Mouse (Mus musculus) kidney, adult 18-20 months (tissue): ENCODE measurements at regions not wholly inside any gene's neighbourhood (a gene's known extent, or its start where the extent isn't known, plus 50 kb on each side); places are given as distances from the start of the nearest gene placed in this dataset.

Experiments used
- DNase-seq: peaks from one replicate; pipeline ENCODE4 v3.0.0; 2021

DNA sequence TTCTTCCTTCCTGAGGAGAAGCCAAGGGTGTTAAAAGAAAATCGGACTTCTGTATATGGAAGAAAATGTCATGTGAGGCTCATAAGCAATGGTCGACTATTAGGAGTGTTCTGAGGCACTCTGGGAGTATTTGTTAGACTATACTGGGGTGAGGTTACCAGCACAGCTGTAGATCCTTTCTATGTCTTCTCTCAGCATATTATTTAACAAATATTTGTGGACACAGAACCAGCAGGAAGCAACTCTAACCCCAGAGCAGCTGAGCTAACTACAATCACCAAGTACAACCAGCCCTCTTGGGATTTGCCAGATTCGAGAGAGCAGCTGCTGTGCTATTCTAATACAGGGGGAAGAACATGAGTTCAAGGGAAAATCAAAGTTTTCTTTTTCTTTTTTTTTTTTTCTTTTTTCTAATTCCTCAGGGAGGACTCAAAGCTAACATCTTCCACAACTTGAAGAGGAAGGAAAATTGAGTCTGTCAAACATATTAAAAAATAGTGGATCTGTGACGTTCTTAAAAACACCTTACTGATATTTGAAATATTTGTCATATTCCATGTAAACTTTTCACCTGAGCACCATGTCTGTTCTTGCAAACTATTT, 933.3 kb upstream of the Cited2 start:
- DNase-seq: no peak

DNA sequence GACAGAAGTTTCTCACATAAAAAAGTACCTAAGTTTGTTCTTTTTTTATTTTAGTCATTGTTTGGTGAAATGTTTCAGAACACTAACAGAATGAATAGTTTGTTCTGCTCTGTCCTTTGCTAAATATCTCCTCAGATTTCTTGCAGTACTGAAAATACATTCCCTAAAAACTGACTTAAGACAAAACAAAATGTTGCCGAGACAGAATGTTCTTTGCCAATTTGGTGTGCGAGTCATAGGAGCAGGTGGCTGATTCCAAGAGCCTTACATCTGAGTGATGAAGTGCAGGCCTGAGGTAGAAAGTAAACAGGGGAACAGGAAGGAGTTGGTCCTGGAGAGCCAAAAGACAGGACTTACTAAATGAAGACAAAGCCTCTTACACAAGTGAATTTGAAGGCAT, 919.0 kb upstream of the Cited2 start:
- DNase-seq: no peak

DNA sequence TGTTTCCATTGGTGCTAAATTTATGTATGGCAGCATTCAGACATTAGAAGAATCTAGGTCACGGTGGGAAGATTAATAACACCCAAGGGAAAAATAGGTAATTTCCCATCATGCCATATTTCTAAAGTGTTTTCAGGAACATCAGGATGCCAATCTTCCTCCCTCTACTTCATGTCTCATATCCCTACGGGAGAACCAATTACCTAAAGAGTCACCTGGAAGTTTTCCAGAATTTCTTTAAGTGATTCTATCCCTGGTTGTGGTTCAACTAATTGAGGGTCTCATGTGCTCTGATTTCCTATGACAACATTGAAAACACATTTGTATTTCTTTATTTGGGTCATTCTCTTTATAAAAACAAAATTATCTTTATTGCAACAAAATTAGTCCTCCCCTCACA, 912.3 kb upstream of the Cited2 start:
- DNase-seq: no peak

DNA sequence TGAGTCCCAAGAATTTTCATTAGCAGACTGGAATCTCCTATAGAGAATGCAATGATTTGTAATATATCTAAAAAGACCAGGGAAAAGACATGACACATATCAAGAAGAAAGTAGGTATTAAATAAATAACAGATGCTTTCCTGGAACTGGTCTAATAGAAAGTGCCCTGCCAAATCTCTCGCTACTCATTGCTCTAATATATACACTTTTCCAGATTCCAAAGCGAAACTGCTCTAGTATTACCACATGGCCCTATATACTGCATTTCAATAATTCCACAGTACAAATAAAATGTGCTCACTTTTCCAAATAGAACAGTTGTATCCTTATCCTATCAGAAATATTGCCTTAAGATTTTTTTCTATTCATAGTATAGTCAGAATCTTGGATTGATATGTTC, 909.0 kb upstream of the Cited2 start:
- no peak for DNase-seq

DNA sequence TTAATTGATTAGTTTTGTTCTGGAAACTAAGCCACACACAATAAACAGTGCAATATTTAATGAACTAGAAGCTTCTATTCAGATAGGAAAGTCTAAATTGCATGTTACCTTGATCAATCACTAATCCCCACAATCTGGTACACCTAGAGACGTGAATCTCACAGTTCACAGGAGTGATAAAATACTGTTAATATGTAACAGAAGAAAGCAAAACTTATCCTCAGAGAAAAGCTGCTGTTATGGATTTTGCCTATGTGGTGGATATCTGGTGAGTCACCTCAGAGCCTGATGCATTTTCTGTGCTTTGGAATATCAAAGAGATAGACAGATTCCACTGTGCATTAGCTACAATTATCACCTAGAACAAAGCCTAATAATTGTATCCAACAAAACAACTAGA, 861.5 kb upstream of the Cited2 start:
- no peak for DNase-seq

DNA sequence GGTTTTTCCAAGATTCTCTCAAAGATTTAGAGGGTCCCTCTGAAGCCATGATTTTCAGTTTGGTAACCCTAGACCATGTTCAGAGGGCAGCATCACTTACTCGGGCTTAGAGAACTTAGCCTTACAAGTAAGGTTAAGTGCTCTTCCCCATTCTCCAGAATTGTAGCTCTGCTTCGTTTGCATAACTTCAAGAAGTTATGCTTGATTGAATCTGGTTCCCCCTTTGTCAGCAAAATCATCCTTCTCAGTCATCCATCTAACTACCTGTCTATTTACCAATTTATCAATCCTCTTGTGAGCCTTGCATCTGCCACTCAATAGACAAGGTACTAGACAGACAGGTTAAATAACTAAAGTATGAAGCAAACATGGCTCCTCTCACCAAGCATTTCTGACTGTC, 856.1 kb upstream of the Cited2 start:
- no peak for DNase-seq

DNA sequence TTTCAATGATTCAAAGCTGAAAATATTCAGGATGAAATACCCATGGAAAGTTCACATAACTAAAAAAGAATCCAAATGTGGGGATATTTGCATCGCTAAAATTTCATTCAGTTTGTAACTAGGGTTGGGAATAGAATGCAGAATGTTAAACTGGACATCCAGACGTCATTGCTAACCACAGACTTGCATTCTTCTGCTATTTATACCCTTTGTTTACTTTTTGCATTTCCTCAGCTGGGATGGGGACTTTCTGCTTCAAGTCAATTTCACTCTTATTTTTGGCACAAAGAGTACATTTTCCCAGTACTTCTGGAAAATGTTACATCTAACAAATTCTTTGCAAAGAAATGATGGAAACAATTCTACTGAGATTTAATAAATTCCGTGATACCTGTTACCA, 848.9 kb upstream of the Cited2 start:
- DNase-seq: no peak

DNA sequence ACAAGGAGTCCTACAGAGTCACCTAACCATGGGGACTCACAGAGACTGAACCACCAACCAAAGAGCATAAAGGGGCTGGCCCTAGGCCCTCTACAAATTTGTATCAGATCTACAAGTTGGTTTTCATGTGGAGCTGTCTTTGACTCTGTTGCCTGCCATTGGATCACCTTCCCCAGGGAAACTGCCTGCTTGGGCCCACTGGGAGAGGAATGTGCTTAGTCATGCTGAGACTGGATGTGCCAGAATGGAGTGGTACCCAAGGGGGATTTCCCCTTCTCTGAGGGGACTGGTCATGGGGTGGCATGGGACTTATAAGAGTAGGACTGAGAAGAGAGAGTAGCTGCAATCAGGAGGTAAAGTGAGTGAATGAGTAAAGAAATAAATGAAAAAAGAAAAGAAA, 844.8 kb upstream of the Cited2 start:
- DNase-seq: no peak

DNA sequence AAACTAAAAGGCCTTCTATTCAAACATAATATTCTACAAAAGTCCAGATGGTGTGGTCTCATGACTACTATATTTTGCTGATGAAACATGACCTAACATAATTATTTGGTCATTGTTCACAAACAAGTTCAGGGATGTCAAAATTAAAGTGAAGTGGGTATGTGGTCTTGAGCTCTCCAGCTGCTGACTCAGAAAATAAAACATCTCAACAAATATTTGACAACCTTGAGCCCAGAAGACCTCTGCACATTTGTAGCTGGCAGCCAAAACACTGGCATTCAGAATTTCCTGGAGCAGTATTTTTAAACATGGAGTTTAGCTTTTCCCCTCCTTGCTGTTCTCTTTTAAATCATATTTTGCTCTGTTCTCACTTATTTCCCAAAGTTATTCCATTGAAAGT, 829.7 kb upstream of the Cited2 start:
- DNase-seq: no peak

DNA sequence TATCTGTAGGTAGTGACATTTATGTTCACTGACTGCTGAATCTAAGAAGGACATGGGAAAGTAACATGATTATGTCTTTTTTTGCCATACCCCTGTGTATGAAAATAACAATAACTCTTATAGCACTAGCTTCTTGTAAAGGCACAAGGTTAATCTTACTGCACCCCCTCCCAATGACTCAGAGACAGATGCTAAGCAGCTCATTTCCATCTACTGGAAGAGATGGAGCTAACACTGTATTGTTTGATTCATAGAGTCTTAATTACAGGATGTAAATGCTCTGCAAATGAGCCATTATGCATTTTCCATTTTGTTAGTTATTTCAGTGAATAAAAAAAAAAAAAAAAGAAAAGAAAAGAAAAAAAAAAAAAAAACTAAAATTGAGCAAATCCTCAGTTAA, 827.7 kb upstream of the Cited2 start:
- no peak for DNase-seq

DNA sequence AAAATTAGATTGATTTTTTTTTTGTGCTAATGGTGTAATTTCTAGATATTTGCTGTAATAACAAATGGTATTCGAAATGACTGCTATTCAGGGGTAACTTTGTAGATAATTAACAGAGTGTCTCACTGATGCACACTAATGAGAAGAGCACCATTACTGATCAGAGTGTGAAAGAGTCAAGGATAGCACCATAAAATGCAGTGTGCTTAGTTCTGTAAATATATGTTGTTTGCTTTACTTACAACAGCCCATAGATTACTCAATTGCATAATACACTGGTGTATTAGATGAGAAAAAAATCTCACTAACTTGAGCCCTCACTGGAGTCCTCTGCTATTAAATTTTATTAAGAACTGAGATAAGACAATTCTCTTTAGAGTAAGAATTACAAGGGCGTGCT, 800.1 kb upstream of the Cited2 start:
- DNase-seq: no peak

DNA sequence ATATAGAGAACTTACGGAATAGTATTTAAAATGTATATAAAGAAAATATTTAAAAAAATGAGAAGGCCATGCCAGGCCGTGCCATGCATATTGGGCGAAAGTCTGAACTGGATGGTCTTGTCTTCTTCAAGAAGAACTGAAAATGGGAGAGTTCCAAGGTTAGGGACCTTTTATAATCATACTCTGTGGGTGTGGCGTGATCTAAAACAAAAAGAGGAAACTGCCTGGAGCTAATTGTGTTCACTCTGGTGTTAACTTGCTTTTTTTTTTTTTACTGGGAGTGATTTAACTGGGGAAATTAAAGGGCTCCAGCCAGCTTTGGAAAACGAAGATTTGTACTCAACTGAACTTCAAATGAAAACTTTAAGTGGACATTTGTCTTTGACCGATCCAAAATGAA, 799.2 kb upstream of the Cited2 start:
- no peak for DNase-seq

DNA sequence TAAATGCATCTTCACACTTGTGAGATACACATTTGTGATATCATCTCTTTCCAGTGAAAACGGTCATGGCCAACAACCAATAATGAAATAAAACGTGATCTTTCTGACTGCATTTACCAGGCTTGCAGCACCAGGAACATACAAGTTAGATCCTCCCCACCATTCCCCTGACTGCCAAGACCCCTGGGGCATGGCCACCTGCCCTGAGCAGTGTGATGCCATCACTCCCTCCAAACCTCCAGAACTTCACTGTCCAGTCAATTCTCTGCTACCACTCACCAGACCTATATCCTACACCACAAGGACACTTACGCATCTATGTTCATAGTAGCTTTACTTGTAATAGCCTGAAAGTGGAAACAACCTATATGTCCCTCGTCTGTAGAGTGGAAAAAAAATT, 785.3 kb upstream of the Cited2 start:
- DNase-seq: no peak

DNA sequence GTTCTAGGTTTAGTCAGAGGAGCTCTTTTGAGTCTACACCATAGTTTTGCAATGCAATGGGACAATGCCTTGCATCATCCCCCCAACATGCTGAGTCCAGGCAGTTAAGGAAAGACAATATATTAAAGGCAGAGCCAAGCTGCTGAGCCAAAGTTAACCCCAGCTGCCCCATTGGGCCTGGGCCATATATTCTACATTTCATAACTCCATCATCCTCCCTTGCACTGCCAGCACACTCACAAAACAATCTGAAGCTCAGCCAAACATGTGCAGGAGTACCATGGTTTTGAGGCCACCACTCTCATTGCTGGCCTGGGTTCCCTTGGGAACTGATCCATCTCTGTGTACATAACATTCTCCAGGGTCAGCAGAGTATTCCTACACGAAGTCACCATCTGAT, 771.4 kb upstream of the Cited2 start:
- DNase-seq: no peak

DNA sequence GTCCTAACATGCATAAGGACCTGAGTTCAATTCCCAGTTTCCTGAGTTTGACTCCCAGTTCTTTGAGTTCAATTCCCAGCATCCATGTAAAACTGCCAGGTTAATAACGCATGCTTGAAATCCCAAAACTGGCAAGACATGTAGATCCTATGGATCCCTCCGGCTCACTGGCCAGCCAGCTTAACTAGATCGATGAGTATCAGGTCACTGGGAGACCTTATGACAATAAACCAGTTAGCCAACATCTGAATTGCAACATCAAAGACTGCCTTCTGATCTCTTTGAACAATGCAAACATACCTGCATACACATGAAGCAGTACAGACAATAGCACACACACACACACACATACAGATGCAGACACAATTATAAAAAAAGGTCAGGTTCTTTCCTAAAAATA, 762.0 kb upstream of the Cited2 start:
- no peak for DNase-seq

DNA sequence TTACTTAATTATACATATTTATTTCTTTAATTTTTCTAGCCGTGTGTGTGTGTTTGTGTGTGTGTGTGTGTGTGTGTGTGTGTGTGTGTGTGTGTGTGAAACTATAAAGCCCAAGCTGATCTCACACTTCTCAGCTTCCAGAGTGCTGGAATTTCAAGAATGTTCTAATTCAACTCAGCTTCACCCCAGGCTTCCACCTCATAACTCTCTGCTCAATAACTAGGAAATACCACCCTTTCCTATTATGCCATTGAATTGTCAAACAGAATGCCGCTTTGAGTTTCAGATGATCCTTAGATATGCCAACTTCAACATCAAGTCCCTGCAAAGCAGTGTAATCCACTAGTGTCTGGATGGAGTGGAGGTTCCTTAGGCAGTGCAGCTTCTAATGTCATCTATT, 760.6 kb upstream of the Cited2 start:
- no peak for DNase-seq

DNA sequence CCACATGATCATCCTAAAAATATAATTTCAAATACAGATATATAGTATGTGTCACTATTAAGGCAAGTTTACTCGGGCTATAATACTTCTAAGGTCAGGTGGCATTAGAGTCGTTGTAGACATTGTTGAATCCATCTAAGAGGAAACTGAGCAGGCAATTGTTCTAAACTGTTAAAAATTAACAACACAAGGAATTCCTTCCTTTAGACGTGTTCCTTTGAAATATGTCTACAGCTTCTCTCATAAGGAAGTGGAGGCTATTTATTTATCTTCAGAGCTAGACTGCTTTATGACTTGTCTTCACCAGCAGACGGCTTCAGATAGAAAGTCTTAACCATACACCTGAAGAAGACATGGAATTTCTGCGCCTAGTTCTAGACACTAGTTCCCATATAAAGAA, 744.2 kb upstream of the Cited2 start:
- no peak for DNase-seq

DNA sequence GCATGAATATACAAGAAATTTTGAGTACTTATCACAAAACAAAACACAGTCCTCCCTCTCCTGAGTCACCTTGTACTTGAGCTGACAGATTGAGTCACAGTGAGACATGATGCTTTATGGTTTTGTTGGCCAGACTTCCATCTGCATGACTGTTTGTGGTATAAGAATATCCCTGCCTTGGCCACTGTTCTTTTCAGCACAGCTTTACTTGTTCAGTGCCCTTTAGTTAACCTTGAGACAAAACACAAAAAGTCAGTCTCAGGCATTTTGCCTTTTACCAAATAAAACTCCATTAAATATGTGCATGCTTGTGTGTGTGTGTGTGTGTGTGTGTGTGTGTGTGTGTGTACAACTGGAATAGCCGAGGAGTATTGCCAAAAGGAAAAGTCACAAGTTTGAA, 732.8 kb upstream of the Cited2 start:
- no peak for DNase-seq

DNA sequence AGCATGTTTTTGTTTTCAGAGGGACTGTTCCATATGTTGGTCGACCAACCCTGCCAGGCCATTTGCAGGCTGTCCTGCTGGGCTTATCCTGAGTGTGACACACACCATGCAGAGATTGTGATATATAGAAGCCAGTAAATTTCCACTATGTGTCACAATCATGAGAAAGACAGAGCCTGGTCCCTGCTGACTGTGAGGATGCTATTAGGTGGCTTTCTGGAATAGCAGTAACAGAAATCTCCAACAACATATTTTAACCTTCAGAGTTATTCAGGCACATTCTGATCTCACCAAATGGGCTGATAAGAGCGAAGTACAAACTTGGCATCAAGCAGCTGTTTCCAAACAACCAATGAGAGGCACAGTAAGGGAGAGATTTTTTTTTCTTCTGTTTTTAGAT, 729.2 kb upstream of the Cited2 start:
- DNase-seq: peak; percentile 3

DNA sequence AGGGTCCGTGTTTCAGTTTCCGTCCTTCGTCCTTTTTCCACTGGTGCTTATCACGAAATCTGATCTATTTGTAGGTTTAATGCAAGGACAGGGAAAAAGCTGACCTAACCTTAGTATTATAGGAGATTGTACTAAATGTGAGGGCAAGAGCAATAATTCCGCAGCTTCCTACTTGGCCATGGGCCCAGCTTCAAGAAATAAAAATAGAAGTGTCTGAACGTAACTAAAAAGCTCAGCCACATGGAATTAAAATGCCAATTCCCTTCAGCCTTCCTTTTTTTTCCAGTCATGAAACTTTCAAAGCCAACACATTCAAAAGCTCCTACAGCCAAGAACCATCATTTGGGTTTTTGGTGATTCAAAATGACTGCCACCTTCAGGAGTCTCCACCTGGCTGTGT, 728.5 kb upstream of the Cited2 start:
- DNase-seq: peak; percentile 26

DNA sequence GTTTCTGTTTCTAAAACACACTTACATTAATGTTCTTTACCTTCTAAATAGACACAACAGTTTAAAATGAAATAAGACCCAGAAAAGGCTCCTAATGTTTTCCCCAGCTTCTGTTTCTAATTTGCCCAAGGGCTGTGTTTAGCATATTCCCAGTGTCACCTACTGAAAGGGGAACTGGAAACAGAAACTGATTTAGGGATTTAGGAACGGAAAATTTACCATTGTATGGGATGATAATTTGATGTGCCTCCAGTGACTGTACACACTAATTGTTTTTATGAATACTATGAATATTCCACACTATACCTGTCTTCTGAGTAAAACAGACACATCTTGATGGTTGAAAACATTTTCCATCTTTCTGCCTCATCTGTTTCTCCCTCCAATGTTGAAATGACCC, 728.0 kb upstream of the Cited2 start:
- no peak for DNase-seq

DNA sequence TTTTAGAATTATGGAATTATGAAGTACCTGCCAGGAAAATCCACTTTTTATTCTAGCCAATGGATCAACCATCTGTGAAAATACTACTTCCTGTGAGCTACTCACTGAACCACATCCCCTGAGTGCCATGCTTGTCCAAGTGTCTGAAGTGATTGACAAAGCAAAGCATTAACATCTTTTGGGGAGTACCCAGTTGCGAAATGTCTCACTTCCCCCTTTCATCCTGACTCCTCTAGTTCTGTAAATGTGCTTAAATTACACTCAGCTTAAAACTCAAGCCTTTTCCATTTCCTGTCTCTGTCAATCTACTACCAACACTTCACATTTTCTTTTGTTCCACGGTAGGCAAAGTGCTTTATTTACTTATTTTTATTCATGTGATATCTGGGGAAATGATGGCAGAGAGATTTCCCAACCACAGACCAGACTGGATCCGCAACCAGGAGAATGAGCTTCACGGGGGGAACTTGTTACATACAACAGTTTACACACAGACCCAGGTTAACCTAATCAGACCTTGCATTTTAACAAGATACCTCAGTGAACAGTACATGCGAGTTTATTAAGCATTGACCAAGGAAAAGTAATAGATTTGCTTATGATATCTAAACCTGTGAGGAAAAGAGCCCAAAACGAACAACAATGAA, 726.1 kb upstream of the Cited2 start:
- no peak for DNase-seq

DNA sequence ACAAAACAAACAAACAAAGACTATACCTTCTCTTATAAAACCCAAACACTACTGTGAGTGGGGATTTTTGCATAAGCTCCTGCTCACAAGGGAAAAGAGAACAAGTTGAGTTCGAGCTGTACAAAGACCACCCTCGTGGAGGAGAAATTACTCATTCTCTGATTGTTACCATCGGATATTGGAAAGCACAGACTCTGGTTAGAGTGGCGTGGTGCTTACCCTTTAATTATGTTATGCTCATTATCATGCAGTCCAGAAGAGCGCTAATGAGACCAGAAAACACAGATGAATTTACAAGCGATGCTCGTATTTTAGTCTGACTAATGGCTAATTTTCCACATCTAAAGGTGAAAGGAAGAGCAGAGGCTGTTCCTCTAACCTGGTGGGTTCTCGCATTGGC, 721.7 kb upstream of the Cited2 start:
- DNase-seq: no peak

DNA sequence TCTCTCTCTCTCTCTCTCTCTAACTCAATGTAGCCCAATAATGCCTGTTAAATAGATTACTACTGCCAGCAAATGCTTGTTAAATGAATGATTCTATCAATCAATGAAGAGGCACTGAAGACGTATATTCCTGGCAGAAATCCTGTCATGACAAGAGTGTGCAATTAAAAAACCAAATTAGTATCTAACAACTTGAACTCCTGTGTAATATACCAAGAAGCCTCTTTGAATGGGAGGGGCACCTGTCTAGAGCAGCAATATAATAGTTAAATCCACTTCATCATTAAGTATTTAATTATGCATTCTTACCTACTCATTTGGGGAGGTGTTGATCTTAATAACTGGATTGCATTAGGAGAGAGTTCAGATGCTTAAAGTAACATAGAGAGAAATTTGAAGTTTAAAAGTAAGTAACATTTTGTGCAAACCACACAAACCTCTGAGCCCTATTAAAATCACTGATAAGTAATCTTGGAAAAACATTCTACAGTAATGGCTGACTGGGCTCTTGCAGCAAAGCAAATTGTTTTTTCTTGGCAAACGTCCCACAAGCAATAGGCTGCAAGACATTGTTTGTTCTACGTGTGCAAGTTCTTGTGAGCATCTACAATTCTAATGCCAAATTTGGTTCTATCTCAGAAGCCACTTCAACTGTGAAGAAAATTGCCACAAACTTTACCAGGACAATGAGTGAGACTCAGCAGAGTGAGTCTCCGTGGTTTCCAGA, 719.7 kb upstream of the Cited2 start:
- no peak for DNase-seq

DNA sequence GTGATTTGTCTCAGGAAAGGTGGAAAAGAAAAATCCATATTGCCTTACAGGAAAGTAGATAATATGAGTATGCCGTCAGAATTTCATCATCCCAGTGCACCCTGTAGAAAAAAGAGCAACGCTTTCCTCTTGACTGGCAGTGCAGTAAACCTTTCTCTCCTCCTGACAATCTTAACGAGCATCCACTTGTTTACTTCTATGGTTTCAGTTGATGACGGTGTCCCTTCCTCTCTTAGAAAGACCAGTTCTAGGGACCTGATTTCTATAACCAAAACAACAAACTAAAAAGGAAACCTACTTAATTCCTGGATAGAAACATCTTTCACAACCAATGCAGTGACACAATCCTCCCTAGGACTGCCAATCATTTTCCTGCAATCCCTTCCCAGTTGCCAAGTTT, 714.3 kb upstream of the Cited2 start:
- no peak for DNase-seq
